ENCODE assay signal across 24 mouse cellular contexts in genomic region chr9:46085898-46086297, GRCm38 (mm10).
DNase-seq lines count a peak whose midpoint lies in the region; ATAC-seq and TF ChIP-seq lines count a peak whose summit lies in the region.
"Had no signal": no experiment of that assay in that cellular context is flagged by ENCODE, and none has a peak within 500 bp of the region (broad histone marks: within the 10 kb centered on the region; RNA-seq: fewer than 3 reads in every experiment).

No protein-coding gene starts in this region.

- H3K36me3 ChIP-seq in liver, embryonic 11.5 days (ENCODE audit: control insufficient read depth, insufficient read depth, low read length): no peaks in the 10 kb centered on the region
- H3K36me3 ChIP-seq in kidney, postnatal 0 days (ENCODE audit: insufficient read depth, low read length): no peaks in the 10 kb centered on the region
- H3K36me3 ChIP-seq: embryonic facial prominence, embryonic 13.5 days; forebrain, embryonic 12.5 days; heart, embryonic 15.5 days; limb, embryonic 13.5 days had no signal

- H3K9ac ChIP-seq in liver, embryonic 11.5 days (ENCODE audit: low read depth, low read length): no peak overlapping the region
- H3K9ac ChIP-seq in kidney, postnatal 0 days (ENCODE audit: low read depth, low read length): no peak overlapping the region
- H3K9ac ChIP-seq: embryonic facial prominence, embryonic 13.5 days; forebrain, embryonic 12.5 days; heart, embryonic 15.5 days; hindbrain, embryonic 14.5 days; limb, embryonic 13.5 days had no signal

- WGBS in liver, embryonic 11.5 days: 74% methylated on average over 6 of the region's 7 CpGs
- WGBS in kidney, postnatal 0 days: 49% methylated on average over 6 of the region's 7 CpGs

- H3K4me1 ChIP-seq in liver, embryonic 11.5 days (replicated peaks; ENCODE audit: control insufficient read depth, insufficient read depth, low read length): peaks cover 8% of the 10 kb centered on the region; the same call in 1 of the 2 replicates
- peaks cover 9% of the 10 kb centered on the region; the same call in 1 of the 2 replicates for H3K4me1 ChIP-seq in kidney, postnatal 0 days (replicated peaks; ENCODE audit: insufficient read depth, low read length)

- H3K27me3 ChIP-seq in liver, embryonic 11.5 days (replicated peaks; ENCODE audit: control insufficient read depth, insufficient read depth, low read length): no peaks in the 10 kb centered on the region
- no peaks in the 10 kb centered on the region for H3K27me3 ChIP-seq in kidney, postnatal 0 days (ENCODE audit: insufficient read depth, low read length)
- H3K27me3 ChIP-seq: embryonic facial prominence, embryonic 13.5 days; forebrain, embryonic 12.5 days; heart, embryonic 15.5 days; limb, embryonic 13.5 days had no signal

- H3K9me3 ChIP-seq in liver, embryonic 11.5 days (ENCODE audit: control insufficient read depth, low read length): no peaks in the 10 kb centered on the region
- no peaks in the 10 kb centered on the region for H3K9me3 ChIP-seq in kidney, postnatal 0 days (replicated peaks; ENCODE audit: low read length)
- H3K9me3 ChIP-seq: embryonic facial prominence, embryonic 13.5 days; forebrain, embryonic 12.5 days; heart, embryonic 15.5 days; limb, embryonic 13.5 days had no signal

- H3K4me3 ChIP-seq in liver, embryonic 11.5 days (ENCODE audit: low read depth, low read length): no peak overlapping the region
- no peak overlapping the region for H3K4me3 ChIP-seq in kidney, postnatal 0 days (replicated peaks; ENCODE audit: low read depth, low read length)
- H3K4me3 ChIP-seq: embryonic facial prominence, embryonic 13.5 days; erythroblast, embryonic 14.5 days; forebrain, embryonic 12.5 days; heart, embryonic 15.5 days; limb, embryonic 13.5 days had no signal

- no peak for TF ChIP-seq CTCF in kidney, postnatal 0 days (IDR thresholded peaks at IDR 0.05; ENCODE audit: low read depth)

- no peak for ATAC-seq in liver, embryonic 11.5 days (replicated peaks; ENCODE audit: low FRiP score)
- 0 out of 2 replicates have a peak, but pooled peaks have one; percentile 46 for ATAC-seq in kidney, postnatal 0 days (replicated peaks; ENCODE audit: low FRiP score, low read depth)
- ATAC-seq: inflammation-experienced regulatory T-cells, adult 6 months had no signal

- peak overlapping the region; percentile 5; the same call in 1 of the 2 replicates for H3K27ac ChIP-seq in liver, embryonic 11.5 days (ENCODE audit: low read depth, low read length)
- no peak overlapping the region for H3K27ac ChIP-seq in kidney, postnatal 0 days
- H3K27ac ChIP-seq: embryonic facial prominence, embryonic 13.5 days; forebrain, embryonic 12.5 days; heart, embryonic 15.5 days; hindbrain, embryonic 14.5 days; limb, embryonic 13.5 days had no signal

- H3K4me2 ChIP-seq in liver, embryonic 11.5 days: no peak overlapping the region
- no peak overlapping the region for H3K4me2 ChIP-seq in kidney, postnatal 0 days (ENCODE audit: low read length)
- H3K4me2 ChIP-seq: embryonic facial prominence, embryonic 13.5 days; forebrain, embryonic 12.5 days; heart, embryonic 15.5 days; hindbrain, embryonic 14.5 days; limb, embryonic 13.5 days; midbrain, embryonic 11.5 days had no signal

- no peak for DNase-seq in liver, embryonic 11.5 days (ENCODE audit: low spot score)
- no peak for DNase-seq in liver
- no peak for DNase-seq in kidney, postnatal 0 days (ENCODE audit: low spot score)
- peak; percentile 41 to 56 for DNase-seq in kidney, postnatal 4 days
- DNase-seq in thymus, postnatal 25 days: no peak
- DNase-seq in adrenal gland, postnatal 10 days: no peak
- no peak for DNase-seq in left cerebral cortex, adult 9 months (ENCODE audit: low spot score in 2 of 2)
- DNase-seq: adrenal gland, adult 8-10 months; cerebellum, adult 18-20 months; cerebellum, postnatal 25 days; embryo, embryonic 11 days; heart, postnatal 4 days; lung, adult 2 months; lung, postnatal 14 days; right cerebral cortex, postnatal 25 days; spleen, adult 18-20 months had no signal

Comparison
In these comparisons a context has a peak if more than half of its experiments do, and no peak if none do; other contexts are left out.
1. DNase-seq: peak in kidney, postnatal 4 days (2 of 2); none in liver, embryonic 11.5 days (single experiment), liver (single experiment), kidney, postnatal 0 days (single experiment), thymus, postnatal 25 days (single experiment), adrenal gland, postnatal 10 days (single experiment) and left cerebral cortex, adult 9 months (0 of 2).